Mouse (Mus musculus) embryonic facial prominence, embryonic 14.5 days (tissue): Measurements from ENCODE around the gene Rplp2. TPM values are rescaled to one million over a fixed set of nuclear protein-coding genes. Genes with fewer than 3 reads are reported as not detected.

ENCODE experiments used
- ATAC-seq: fragments of 200-750 bp; cut with Nextera tagmentation; 2 replicates; pipeline ENCODE4 v1.8.0; 2017; ENCODE audit warnings: low read depth, moderate number of reproducible peaks, moderate TSS enrichment
- DNase-seq: peaks from one replicate; pipeline ENCODE4 v3.0.0-alpha.2; 2015; ENCODE audit warnings: low spot score
- H3K27ac ChIP-seq: fragments of 300-500 bp; sonication (generic); replicated peaks from 2 replicates; pipeline ENCODE4 v1.5.1; 2014; ENCODE audit warnings: low read depth, mild to moderate bottlenecking, low read length, moderate library complexity
- H3K27me3 ChIP-seq: fragments of 300-500 bp; sonication (generic); replicated peaks from 2 replicates; pipeline ENCODE4 v1.6.1; 2014; ENCODE audit warnings: low read length; ENCODE audit not compliant: control insufficient read depth, insufficient read depth
- H3K36me3 ChIP-seq: fragments of 300-500 bp; sonication (generic); 2 replicates; pipeline ENCODE4 v1.6.1; 2014; ENCODE audit warnings: low read length, mixed read lengths; ENCODE audit not compliant: control insufficient read depth, insufficient read depth
- H3K4me1 ChIP-seq: fragments of 300-500 bp; sonication (generic); 2 replicates; pipeline ENCODE4 v1.6.1; 2014; ENCODE audit warnings: antibody characterized with exemption, low read length; ENCODE audit not compliant: control insufficient read depth, insufficient read depth
- H3K4me2 ChIP-seq: fragments of 300-500 bp; sonication (generic); 2 replicates; pipeline ENCODE4 v1.6.1; 2014; ENCODE audit warnings: low read depth, mild to moderate bottlenecking, low read length, moderate library complexity, mixed read lengths
- H3K4me3 ChIP-seq: fragments of 300-500 bp; sonication (generic); 2 replicates; pipeline ENCODE4 v1.5.1; 2014; ENCODE audit warnings: low read depth, mild to moderate bottlenecking, low read length
- H3K9ac ChIP-seq: fragments of 300-500 bp; sonication (generic); 2 replicates; pipeline ENCODE4 v1.6.1; 2014; ENCODE audit warnings: low read depth, mild to moderate bottlenecking, low read length, moderate library complexity, mixed read lengths
- H3K9me3 ChIP-seq: fragments of 300-500 bp; sonication (generic); 2 replicates; pipeline ENCODE4 v1.6.1; 2016; ENCODE audit warnings: low read length; ENCODE audit not compliant: control insufficient read depth
- WGBS: fragments of 180-500 bp; shearing (Covaris S2); extraction: QIAGEN DNeasy Blood & Tissue Kit; methylation state at CpG from one replicate; pipeline ENCODE4 v1.1.7; 2014; 5-methylcytosine and 5-hydroxymethylcytosine counted together
- polyA plus RNA-seq: library from polyadenylated mRNA; unstranded; fragments of >200 nt; fragmentation: Nextera tagmentation; extraction: Ambion mirVana; gene quantifications from 2 replicates; pipeline ENCODE4 v1.2.1, GENCODE M21; 2014

Gene Rplp2
- polyA plus RNA-seq, 1 experiment from 2014 or later = 1,386 TPM

DNA sequence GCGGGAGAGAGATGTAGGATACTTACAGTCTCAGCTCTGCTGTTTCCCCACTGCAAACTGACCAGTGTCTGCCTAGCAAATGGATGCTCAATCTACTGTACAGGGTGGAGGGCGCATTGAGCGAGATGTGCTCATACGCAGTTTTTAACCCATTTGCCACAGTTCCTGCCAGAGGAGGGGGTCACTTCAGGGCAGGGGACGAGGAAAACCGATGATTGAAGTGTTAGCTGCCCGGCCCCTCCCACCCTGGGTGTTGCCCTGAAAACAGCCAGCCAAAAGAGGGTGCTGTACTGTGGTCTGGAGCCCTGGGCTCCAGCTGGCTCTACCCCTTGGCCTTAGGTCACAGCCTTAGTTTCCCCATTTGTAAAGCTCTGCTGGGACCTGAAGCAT is 29.8 kb downstream of the Rplp2 start:
- Histone ChIP-seq H3K4me3 (peak overlapping the region; percentile 81), H3K27ac (peak overlapping the region; percentile 93), H3K4me1 (peaks cover 37% of the 10 kb centered on the region), H3K9ac (peak overlapping the region; percentile 87), H3K9me3 (no peaks in the 10 kb centered on the region), H3K27me3 (peaks cover 9% of the 10 kb centered on the region), H3K4me2 (peak overlapping the region; percentile 93), H3K36me3 (peaks cover 9% of the 10 kb centered on the region)
- ATAC-seq (no peak), DNase-seq (no peak)
- WGBS = 13% methylated on average over 7 of the region's 7 CpGs

DNA sequence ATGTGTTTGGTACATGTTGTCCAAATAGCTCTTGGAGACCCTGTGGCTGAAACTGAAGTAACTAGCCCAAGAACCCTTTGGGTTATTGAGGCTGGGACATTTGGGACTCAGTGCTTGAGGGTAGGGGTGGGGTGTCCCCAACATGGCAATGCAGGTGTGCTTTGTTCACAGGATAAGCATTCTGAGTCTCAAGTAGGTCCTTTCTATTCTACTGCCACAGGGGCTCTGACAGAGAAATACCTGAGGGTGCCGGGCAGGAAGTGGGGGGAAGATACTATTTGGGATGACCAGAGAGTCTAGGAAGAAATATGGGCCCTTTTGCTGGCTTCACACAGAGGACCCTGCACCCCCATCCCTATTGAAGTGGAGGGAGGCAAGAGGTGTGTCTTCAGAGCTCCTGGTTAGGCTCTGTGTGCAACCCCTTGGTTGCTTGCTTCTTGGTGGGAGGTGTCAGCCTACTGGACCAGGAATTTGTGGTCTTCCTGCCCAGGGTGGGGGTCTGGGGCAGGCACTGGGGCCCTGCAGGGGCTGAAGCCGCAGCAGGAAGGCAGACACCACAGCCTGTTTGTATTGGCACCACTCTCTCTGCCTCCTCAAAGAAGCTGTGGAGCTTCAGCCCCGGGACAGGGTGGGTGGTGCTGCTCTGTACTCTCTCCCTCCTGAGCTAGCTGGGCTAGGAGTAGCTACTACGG is 30.6 kb downstream of the Rplp2 start:
- H3K9ac ChIP-seq = peak overlapping the region; percentile 28
- peaks cover 43% of the 10 kb centered on the region for H3K4me1 ChIP-seq
- WGBS = 46% methylated on average over 4 of the region's 4 CpGs
- peaks cover 16% of the 10 kb centered on the region for H3K27me3 ChIP-seq
- H3K4me2 ChIP-seq = peak overlapping the region; percentile 93
- DNase-seq (peak; percentile 84), ATAC-seq (peak; percentile 5; the same call in 1 of the 2 replicates)
- H3K4me3 ChIP-seq = no peak overlapping the region
- no peaks in the 10 kb centered on the region for H3K9me3 ChIP-seq
- peaks cover 2% of the 10 kb centered on the region; the same call in 1 of the 2 replicates for H3K36me3 ChIP-seq
- H3K27ac ChIP-seq = peak overlapping the region; percentile 93

DNA sequence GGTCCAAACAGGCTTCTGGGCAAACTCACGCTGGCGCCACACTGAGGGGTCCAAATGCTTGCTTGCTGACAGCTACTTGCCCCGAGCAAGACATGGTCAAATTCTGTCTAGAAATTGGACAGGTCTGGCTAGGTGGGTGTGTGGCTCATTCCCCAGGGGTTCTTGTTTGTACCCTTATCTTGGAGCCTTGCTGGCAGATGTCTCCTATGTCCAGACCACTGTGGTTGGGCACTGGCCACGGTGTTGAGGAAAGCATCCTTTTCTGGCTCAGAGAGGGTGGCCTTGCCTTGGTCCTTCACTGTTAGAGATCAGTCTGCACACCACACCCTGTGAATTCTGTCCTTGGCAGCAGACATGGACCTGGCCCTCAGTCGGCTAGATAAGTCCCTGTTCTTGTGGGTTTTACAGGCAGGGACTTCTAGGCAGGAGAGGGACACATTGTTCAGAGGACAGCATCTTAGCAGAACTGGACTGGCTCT is 31.1 kb downstream of the Rplp2 start:
- H3K4me1 ChIP-seq = peaks cover 43% of the 10 kb centered on the region
- no peak overlapping the region for H3K4me3 ChIP-seq
- peak overlapping the region; percentile 28; the same call in 1 of the 2 replicates for H3K9ac ChIP-seq
- peak overlapping the region; percentile 93 for H3K4me2 ChIP-seq
- H3K36me3 ChIP-seq = no peaks in the 10 kb centered on the region
- no peak for ATAC-seq
- no peaks in the 10 kb centered on the region for H3K9me3 ChIP-seq
- DNase-seq = no peak
- WGBS = 57% methylated on average over 4 of the region's 5 CpGs
- H3K27me3 ChIP-seq = peaks cover 19% of the 10 kb centered on the region
- peak overlapping the region; percentile 93 for H3K27ac ChIP-seq

DNA sequence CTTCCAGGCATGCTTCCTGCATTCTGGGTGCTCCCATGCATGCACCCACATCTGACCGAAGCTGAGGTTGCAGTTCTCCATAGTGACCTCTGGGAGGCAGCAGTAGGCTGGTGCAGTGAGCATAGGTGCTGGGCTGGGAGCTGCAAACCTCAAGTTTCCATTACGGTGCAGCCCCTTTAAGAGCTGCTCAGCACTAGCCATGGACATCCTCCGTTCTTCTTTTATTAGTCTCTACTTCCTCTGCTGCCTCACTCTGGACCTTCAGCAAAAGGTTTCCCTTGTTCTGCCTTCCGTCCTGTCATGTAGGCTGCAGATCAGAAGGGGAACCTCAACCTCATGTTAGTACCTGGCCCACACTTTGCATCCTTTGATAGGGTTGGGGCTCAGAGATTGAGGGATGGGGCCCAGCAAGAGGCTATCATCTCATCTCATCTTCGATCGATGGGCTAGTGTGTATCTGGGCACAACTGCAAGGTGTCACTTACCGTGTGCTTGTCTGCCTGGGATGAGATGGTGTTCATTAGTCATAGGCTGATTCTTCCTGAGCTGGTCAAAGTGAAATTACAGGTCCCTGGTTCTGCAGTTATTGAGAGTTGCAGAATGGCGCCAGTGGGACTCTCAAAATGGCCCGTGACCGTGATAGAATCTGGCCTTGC is 33.8 kb downstream of the Rplp2 start:
- Histone ChIP-seq H3K27ac (no peak overlapping the region), H3K36me3 (no peaks in the 10 kb centered on the region), H3K4me1 (peaks cover 31% of the 10 kb centered on the region), H3K9ac (no peak overlapping the region), H3K4me3 (peak overlapping the region; percentile 54), H3K4me2 (peak overlapping the region; percentile 97), H3K9me3 (no peaks in the 10 kb centered on the region), H3K27me3 (peaks cover 19% of the 10 kb centered on the region)
- ATAC-seq (peak; percentile 51), DNase-seq (peak; percentile 84)
- 12% methylated on average over 9 of the region's 10 CpGs for WGBS

DNA sequence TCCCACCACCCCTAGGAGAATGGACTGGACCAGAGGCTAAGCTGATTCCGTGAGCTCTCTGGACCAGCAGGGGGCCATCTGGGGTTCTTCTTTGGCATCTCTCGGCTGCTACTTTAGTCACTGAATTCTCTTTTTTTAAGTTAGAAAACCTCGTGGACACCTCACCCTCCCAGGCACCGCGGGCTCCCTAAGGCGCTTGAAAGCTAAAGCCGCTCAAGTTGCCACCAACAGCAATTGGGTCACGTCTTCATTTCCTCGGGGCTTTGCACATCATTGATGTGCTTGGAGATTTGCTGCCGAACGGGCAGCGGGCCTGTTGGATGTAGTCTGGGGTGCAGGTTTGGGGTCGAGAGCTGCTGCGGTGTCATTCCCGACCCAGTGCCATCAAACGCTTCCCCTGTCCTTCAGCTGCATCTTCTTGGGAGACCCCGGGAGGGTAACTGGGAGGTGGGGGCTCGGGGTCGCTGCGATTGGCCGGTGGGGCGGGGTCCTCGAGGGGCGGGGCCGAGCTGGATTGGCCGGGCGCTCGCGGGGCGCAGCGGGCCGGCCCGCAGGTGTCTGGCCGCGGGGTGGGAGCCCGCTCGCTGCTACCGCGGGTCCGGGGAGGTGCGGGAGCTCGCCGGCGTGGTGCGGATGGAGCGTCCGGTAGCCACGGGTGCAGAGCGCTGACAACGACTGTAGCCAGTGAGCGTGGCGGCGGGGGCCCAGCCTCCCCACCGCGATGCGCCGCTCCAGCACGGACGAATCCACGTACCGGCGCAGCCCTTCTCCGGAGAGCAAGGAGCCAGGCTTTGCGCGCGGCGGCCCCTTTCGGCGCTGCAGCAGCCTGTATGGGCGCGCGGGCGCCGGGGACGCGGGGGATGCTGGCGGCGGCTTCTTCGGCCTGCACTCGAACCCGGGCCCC is 34.6 kb downstream of the Rplp2 start:
- H3K9ac ChIP-seq = peak overlapping the region; percentile 61
- H3K27me3 ChIP-seq = peaks cover 19% of the 10 kb centered on the region
- no peaks in the 10 kb centered on the region for H3K9me3 ChIP-seq
- no peak for DNase-seq
- peak overlapping the region; percentile 54 for H3K4me3 ChIP-seq
- no peaks in the 10 kb centered on the region for H3K36me3 ChIP-seq
- peak; percentile 38 for ATAC-seq
- H3K4me2 ChIP-seq = peak overlapping the region; percentile 97
- under 1% methylated on average over 25 of the region's 81 CpGs for WGBS
- peaks cover 24% of the 10 kb centered on the region for H3K4me1 ChIP-seq
- H3K27ac ChIP-seq = no peak overlapping the region; the same call in 1 of the 2 replicates

DNA sequence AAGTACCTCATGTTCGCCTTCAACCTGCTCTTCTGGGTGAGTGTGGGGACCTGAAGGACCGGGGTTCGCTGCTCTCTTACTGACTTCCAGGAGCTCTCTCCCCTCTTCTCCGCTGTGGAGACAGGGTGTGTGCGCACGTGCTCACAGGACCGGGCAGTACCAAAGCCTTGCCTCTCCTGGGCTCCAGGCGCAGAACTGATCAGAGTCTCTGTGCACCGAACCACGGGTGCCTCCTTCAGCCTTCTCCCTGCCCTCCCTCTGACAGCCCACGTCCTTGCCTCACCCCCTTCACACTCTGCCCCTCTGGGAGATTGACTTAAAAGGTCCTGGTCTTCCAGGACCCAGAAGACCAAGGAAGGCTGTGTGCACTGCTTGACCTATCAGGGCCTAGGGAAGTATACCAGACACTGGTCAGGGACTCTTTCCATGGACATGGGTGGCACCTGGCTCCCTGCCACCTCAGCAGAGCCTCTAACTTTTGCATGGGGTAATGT is 35.4 kb downstream of the Rplp2 start:
- H3K36me3 ChIP-seq = no peaks in the 10 kb centered on the region
- peaks cover 16% of the 10 kb centered on the region for H3K4me1 ChIP-seq
- H3K27me3 ChIP-seq = peaks cover 19% of the 10 kb centered on the region
- DNase-seq (no peak), ATAC-seq (no peak)
- WGBS = 4% methylated on average over 10 of the region's 11 CpGs
- no peak overlapping the region for H3K27ac ChIP-seq
- H3K9me3 ChIP-seq = no peaks in the 10 kb centered on the region
- peak overlapping the region; percentile 97 for H3K4me2 ChIP-seq
- peak overlapping the region; percentile 61 for H3K9ac ChIP-seq
- H3K4me3 ChIP-seq = peak overlapping the region; percentile 54

DNA sequence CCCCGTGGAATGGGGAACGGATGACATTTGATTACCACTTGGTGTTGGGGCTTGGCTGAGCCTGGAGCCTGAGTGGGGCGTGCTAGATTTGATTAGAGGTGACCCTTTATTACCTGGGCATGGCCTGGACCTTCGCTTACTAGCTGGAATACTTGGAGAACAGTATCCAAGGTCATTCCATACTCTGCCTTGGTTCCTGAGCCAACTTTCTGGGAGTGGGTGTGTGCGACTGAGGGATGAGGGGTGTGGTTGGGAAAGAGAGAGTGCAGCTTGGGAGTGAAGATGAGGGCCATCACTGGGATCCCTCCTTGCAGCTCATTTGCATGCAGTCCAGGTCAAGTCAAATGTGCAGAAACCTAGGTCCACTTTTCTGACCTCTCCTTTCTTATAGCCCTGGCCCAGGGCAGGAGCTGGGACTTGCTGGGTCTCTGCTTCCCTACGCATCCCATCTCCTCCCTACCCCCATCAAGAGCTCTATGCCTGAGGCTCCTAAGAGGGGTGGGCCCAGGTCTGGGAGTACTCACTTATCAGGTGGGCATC is 36.0 kb downstream of the Rplp2 start:
- Histone ChIP-seq H3K4me2 (no peak overlapping the region), H3K27ac (no peak overlapping the region), H3K9ac (no peak overlapping the region), H3K4me1 (peaks cover 10% of the 10 kb centered on the region), H3K27me3 (peaks cover 19% of the 10 kb centered on the region), H3K4me3 (no peak overlapping the region), H3K9me3 (no peaks in the 10 kb centered on the region), H3K36me3 (no peaks in the 10 kb centered on the region)
- DNase-seq (no peak), ATAC-seq (no peak)
- 74% methylated on average over 6 of the region's 6 CpGs for WGBS
